Mouse (Mus musculus) embryonic stem cell, embryonic (primary cell): Measurements from ENCODE around the gene Cacna1i.

ENCODE experiments used
- CTCF ChIA-PET, 4 experiments: fragments of 300-600 bp in 2 of 4; fragments of 350-600 bp in 2 of 4; sonication (Branson Sonifier 250); formaldehyde crosslinking; loops; one replicate each; lab custom pipeline; 2022; ENCODE audit warnings: inconsistent platforms in 2 of 4; lab: Charles Lee
- POLR2A ChIA-PET, 4 experiments: fragments of 300-600 bp in 2 of 4; fragments of 350-600 bp in 2 of 4; sonication (Branson Sonifier 250); formaldehyde crosslinking; loops; one replicate each; lab custom pipeline; 2022; ENCODE audit warnings: antibody characterized with exemption in 4 of 4, inconsistent platforms in 1 of 4; lab: Charles Lee

Gene Cacna1i

DNA sequence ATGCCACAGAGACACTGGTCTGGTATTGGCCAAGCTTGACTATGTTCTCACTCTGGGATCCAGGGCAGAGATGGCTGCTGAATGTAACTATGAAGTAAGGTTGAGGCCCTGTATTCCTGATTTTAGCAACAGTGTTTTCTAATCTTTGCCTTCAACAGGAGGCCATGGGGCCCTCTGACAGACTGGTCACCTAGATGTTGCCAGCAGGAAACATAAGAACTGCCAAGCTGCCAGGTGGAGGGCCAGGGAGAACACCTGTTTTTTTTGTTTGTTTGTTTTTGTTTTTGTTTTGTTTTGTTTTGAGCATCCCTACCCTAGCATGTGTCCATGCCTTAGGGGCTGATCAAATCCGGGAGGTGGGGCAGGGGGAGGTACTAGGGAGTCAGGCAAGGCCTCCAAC, 112.4 kb downstream of the Cacna1i start:
- ChIA-PET CTCF (no interaction called here), POLR2A (no interaction called here)

DNA sequence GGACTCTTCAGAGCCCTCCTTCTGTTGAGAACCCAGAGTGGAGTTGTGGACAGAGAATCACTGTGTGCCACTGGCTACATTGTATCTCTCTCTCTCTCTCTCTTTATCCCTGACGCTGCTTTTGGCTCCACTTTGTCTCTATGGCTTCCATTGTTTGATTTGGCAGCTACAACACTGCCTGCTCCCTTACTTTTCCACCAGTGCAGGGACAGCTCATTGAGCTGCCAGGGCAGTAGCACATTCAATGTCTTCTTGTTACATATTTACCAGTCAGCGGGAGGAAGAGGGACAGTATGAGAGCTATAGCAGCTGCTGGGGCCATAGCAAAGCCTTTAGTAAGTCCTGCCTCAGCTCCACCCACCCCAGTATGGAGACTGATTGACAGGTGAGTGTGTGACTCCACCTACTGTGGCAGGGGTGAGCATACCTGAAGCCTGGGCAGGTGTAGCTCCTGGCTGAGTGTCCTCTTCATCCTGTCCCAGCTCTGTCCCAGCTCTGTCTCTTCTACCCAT, 114.4 kb downstream of the Cacna1i start:
- POLR2A ChIA-PET: interaction anchor here in 1 of 4 experiments (1.7 kb wide), 1 partner anchor 147 kb away, joined by 4 read pairs; the partner anchor contains the start of gene Atf4
- CTCF ChIA-PET: interaction anchor here in 1 of 4 experiments (0.6 kb wide), 1 partner anchor 33 kb away, joined by 3 read pairs; no protein-coding TSS in a partner anchor

DNA sequence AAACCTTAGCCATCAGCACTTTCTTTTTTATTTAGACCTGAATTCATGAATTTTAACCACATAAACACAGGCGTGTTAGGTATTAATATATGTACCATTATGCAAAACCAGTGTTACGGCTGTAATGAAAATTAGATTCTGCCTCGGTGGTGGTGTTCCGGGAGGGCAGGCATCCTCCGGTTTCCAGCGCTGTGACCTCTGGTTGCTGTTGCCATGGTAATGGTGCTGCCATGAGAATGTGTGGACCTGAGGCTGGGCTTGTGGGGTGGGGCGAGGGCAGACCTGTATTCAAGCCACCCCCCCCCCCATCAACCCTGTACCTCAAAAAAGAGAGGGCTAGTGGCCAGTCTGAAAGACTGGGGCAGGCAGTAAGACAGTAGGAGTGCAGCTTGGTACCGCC, 114.9 kb downstream of the Cacna1i start:
- ChIA-PET POLR2A (interaction anchor here in 1 of 4 experiments (1.7 kb wide), 1 partner anchor 147 kb away, joined by 4 read pairs; the partner anchor contains the start of gene Atf4), CTCF (interaction anchor here in 1 of 4 experiments (0.6 kb wide), 1 partner anchor 33 kb away, joined by 3 read pairs; no protein-coding TSS in a partner anchor)

DNA sequence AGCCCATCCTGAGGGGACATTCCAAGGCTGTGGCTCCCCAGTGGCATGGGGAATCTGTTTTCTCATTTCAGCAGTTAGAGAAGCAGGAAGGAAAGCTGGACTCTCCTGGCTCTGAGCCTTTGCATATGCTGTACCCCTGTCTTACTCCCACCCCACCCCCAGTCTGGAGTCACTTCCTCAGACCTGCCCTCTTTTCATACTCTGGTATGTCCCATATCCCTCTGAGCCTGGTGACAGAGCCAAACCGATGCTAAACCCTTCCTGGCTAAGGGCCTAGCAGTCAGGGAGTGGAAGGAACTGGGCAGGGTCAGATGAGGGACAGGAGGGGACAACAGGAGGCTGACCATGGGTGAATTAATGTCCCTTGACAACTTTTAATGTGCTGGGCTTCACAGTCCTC, 120.8 kb downstream of the Cacna1i start:
- CTCF ChIA-PET: no interaction called here
- POLR2A ChIA-PET: interaction anchor here in 2 of 4 experiments (0.6 to 1.1 kb wide), 2 partner anchors 16 to 150 kb away, joined by 3 read pairs; no protein-coding TSS in a partner anchor

DNA sequence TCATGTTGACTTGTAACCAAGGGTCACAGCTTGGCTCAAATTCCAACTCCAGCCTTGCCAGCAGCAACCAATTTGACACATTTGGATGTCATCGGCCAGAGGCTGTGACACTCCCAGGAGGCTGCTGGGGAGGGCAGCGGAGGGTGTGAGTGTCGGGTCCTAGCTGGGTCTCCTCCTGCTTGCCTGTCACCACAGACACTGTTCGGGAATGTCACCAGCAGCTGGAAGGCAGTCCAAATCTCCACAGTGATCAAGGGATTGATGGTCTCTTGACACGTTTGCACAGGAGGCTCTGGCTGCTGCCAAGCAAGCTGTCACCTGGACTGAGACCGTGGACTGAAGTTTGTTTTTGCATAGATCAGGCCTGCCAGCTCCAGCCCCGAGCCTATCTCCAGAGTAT, 123.6 kb downstream of the Cacna1i start:
- ChIA-PET CTCF (interaction anchor here in 1 of 4 experiments (0.6 kb wide), 1 partner anchor 883 kb away, joined by 5 read pairs; no protein-coding TSS in a partner anchor), POLR2A (no interaction called here)

DNA sequence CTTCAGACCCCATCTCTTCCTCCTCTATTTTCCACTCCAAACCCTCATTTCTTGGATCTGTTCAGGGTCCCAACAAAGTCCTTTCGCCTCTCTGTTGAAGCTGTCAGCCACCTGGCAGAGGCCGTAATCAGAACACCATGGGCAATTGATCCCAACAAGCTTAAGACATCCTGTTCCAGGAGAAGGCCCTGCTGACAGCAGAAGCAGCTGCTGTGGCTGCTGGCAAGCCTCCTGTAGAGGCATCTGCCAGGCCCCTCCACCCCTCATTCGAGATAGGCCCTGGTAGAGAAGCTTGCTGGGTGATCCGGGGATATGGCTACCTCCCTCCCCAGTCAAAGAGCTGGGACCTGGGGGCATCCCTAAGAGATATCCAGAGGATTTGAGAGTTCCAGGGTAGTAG, 126.0 kb downstream of the Cacna1i start:
- CTCF ChIA-PET: interaction anchor here in 1 of 4 experiments (0.6 kb wide), 1 partner anchor 374 kb away, joined by 3 read pairs; no protein-coding TSS in a partner anchor
- POLR2A ChIA-PET: interaction anchor here in 1 of 4 experiments (1.0 kb wide), 1 partner anchor 19 kb away, joined by 5 read pairs; no protein-coding TSS in a partner anchor

DNA sequence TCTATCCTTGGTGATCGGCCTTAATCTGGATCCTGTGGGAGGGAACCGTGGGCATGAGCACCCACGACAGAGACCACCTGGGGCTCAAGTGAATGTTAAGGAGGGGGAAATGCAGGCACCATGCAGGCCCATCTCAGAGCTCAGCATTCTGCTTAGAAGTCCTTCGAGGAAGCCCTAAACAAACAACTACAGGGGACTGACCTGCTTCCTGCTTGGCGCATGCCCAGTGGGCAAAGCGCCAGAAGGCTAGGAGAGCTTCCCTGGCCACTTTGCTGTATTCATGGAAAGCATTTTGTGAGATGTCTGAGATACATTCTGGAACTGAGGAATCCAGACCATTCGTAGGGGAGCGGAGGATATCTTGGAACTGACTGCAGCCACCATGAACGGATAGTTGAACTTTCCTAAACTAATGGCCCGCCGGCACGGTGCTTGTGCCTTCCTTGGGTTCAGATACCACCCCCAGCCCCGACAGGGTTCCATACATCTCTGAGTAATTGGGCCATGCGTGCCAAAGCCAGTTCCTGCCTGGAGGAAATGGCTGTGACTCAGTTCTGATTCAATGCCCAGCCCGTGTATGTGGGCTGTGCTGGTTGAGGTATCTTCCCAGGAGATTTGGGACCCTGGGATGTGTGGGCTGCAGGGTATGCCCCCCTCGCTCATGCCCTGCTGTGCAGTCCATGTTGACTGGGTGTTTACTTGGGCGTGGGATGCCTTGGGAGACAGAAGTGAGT, 127.1 kb downstream of the Cacna1i start:
- CTCF ChIA-PET: no interaction called here
- POLR2A ChIA-PET: no interaction called here

DNA sequence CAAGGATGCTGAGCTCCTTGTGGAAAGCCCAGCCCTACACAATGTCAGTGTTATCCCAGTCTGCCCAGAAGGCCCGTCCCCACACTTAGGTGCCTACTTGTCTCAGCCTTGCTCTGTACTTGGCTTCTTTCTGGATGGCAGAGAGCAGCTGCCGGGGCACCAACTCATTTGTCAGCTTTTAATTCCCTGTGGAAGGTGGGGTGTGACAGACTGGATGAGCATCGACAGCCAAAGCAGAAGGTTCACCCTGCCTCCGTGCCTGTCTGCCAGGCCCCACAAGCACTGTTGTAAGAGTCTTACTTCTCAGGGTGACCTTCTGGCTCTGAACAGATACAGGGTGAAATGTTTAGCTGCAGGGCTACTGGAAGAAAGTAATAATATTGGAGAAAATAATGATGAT, 128.1 kb downstream of the Cacna1i start:
- POLR2A ChIA-PET: interaction anchor here in 1 of 4 experiments (0.6 kb wide), 1 partner anchor 20 kb away, joined by 3 read pairs; no protein-coding TSS in a partner anchor
- CTCF ChIA-PET: no interaction called here

DNA sequence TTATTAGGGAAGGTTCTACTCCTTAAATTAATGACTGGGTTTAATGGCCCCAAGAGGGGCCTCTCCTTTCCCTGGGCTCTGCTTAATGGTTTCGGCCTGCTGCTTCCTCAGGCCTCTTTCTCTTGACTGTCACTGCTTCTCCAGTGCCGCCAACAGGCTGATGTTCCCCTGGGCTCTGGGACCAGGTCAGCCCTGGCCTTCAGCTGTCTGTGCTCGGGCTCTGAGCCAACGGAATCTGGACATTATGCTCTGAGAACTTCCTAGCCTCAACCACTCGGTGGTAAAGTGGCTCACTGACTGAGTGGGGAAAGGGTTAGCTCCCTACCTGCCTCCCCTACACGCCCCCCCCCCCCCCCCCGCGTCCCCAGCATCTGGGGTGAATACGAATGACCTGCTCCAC, 130.0 kb downstream of the Cacna1i start:
- ChIA-PET POLR2A (interaction anchor here in 1 of 4 experiments (1.0 kb wide), 1 partner anchor 8 kb away, joined by 3 read pairs; no protein-coding TSS in a partner anchor), CTCF (no interaction called here)

DNA sequence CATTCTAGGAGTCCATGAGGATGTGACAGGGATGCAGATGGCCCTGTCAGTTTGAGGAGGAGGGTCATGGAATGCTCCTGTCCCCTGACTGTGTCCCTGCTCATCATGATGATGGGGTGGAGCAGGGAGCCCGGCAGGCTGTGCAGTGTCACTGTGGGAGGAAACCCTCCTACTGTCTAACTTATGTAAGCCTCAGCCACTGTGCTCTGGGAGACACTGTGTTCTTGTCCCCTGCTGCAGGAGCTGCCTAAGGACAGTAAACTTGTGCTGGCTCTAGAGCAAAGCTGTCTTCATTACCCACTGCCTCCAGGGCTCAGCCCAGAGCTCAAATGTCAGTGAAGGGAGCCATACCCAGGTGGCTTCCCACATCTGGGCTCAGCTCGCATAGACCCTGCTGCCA, 131.1 kb downstream of the Cacna1i start:
- ChIA-PET CTCF (interaction anchor here in 1 of 4 experiments (0.9 to 1.0 kb wide), 2 partner anchors 216 to 276 kb away, joined by 3 read pairs; no protein-coding TSS in a partner anchor), POLR2A (no interaction called here)

DNA sequence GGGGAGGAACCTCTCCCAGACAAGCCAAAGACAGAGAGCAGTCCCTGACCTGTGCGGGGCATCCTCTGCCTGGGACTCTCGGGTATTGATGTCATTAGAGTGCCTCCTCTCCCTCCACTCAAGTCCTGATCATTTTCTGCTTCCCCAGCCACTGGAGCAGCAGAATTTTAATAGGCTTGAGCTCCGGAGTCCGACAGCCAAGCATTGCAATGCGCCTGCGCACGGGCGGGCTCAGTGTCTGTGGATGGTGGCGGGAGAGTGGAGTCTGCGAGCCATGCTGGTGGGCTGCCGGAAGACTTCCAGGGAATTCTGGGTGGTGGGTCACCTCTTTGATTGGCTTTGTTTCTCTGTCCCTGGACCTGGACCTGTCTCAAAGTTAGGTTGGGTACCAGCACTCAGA, 143.3 kb downstream of the Cacna1i start:
- ChIA-PET POLR2A (no interaction called here), CTCF (no interaction called here)

DNA sequence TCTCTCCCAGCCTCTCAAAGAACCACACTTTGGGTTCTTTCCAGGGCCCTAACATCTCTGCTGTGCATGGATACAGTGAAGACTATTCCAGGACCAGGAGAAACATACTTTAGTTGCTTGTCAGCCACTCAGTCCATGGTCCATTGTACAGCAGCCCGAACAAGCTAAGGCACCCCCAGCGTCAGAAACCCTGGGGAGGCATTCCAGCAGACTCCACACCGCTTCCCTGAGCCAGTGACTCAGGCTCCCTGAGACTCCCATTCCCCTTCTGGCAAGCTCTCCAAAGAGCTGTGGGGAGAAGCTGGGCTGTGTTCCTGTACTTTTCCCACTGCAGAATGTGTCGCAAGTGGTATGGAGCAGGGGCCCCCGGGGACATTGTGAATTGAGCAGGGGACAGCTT, 149.9 kb downstream of the Cacna1i start:
- CTCF ChIA-PET: interaction anchor here in 1 of 4 experiments (0.5 kb wide), 1 partner anchor 781 kb away, joined by 4 read pairs; no protein-coding TSS in a partner anchor

DNA sequence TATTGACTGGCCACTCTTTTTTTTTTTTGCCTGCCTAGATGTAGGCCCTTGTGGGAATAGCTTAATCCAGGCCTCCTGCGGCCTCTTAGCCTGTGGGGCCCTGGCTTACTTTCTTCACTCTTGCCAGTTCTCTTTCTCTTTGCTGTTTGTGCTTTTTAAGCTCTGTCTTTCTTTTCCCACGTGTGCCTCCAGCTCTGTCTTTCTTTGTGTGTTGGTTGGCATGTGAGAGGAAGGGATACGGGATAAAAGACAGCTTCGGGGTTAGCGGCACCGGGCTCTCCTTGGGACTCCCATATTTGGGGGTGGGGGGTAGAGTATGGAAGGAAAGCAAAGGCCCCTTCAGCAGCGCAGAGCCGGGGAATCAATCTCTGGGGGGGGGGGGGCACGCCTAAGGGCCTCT, 151.0 kb downstream of the Cacna1i start:
- POLR2A ChIA-PET: interaction anchor here in 1 of 4 experiments (0.6 to 0.7 kb wide), 2 partner anchors 247 to 443 kb away, joined by 3 read pairs; no protein-coding TSS in a partner anchor
- CTCF ChIA-PET: interaction anchor here in 2 of 4 experiments (0.5 to 0.8 kb wide), 2 partner anchors 25 to 98 kb away, joined by 4 to 5 read pairs; no protein-coding TSS in a partner anchor

More for the DNA sequence above, 149.9 kb downstream of the Cacna1i start:
- POLR2A ChIA-PET: no interaction called here

DNA sequence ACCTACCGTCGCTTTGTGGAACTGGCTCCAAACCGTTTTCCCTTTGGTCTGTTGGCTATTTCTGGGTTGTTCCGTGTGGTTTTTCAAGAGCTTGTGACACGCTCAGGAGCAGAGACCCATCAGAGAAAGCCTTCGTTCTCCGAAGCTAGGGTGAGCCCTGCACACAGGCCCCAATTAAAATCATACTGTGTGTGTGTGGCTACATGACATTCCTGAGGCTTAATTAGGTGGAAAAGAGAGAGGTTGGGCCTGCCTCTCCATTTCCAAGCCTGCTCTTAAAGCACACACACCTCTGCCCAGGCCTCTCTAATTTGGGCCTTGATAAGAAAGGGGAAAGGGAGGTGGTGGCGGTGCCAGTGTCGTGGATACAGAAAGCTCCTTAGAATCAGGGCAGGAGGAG, 151.4 kb downstream of the Cacna1i start:
- POLR2A ChIA-PET: interaction anchor here in 1 of 4 experiments (0.6 to 0.7 kb wide), 2 partner anchors 247 to 444 kb away, joined by 3 read pairs; no protein-coding TSS in a partner anchor
- CTCF ChIA-PET: no interaction called here

DNA sequence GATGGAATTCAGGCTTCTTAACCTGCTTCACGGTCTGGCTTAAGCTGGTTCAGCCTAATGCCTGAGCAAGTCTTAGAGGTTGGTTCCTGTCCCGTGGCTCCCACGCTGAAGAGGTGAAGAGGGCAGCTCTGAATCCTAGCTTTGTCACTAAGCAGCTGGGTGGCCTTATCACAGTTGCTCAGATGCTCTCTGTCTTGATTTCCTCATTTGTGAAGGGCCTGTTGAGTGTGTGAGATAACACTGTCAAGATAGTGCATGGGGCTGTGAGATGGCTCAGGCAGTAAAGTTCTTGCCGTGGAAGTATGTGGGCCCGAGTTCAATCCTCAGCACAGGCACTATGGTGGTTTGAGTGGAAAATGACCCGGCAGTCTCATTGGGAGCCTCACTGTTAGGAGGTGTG, 153.2 kb downstream of the Cacna1i start:
- POLR2A ChIA-PET: no interaction called here
- CTCF ChIA-PET: interaction anchor here in 2 of 4 experiments (0.7 kb wide), 2 partner anchors 88 to 633 kb away, joined by 3 read pairs; no protein-coding TSS in a partner anchor

DNA sequence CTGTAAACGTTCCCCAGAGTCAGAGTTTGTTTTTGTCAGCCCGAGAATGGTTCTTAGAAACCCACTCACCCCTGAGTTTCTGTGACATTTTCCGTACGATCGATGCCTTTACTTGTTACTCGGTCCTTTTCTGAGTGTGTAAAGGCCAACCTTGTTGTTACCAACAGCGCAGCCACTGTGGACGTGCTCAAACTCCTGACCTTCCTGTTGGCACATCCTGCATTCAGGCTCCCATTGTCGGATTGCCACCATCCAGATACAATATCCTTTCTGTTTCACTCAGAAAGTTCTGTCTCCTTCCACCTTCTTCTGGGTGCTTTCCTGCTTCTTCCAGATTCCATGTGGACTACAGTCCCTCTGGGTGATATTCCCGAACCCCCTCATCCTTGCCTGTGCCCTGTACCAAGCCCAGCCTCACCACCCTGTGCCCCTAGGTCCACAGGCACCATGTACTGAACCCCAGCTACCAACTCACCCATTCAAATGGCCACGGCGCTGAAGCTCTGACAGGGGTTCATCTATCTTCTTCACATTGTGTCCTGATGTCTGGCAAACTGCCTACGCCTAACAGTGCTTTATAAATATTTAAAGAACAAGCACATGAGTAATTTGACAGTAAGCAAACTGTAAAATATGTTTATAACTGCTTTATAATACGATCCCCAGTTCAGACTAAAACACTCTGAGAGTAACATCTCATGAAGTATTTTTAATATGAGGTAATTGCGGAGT, 159.1 kb downstream of the Cacna1i start:
- CTCF ChIA-PET: interaction anchor here in 1 of 4 experiments (1.5 kb wide), 1 partner anchor 11 kb away, joined by 3 read pairs; no protein-coding TSS in a partner anchor
- POLR2A ChIA-PET: no interaction called here
